Mouse (Mus musculus): ENCODE measurements around the gene Slc1a1. TPM values are rescaled to one million over a fixed set of nuclear protein-coding genes. Genes with fewer than 3 reads are reported as not detected.

The Slc1a1 gene
- total RNA-seq (2021) (1 to 10 TPM in 1 of 2 experiments, under 1 TPM in 1; 0.89 to 1.5 TPM), polyA plus RNA-seq (2012; rRNA removed) (0.59 and 0.64 TPM in 2 replicates)
- long read RNA-seq, partial matches to known transcripts = 0 of 2 reads
- long read RNA-seq, other reads (novel, unspliced or antisense) = 0 of 2 reads

DNA sequence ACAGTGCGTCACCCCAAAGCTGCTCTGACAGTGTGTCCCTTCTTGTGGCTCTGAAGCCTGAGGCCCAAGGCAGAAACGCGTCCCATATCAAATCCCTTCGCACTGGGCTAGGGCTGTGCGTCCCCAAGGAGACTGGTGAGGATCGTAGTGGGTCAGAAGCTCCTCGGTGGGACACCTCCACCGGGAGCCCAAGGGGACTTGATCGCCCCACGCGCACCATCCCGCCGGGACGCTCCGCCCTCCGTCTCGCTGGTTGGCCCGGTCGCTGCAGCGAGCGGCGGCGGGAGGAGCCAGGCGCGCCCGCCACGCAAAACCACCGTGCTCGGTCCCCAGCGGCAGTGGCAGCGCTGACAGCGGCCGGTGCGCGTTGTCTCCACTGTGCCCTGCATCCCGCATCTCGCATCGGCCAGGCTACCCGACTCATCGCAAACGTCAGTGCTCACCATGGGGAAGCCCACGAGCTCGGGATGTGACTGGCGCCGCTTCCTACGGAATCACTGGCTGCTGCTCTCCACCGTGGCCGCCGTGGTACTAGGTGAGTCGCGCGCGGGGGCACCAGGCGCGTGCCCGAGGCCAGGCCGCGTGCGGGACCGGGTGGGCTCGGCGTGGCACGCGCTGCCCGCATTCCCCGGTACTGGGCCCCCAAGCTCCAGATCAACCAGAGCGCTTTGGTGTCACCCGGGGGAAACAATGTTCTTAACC lies at the start of gene Slc1a1:
Gene Slc1a1 (plus strand): TSS at position 252 of the 702 bp plus-strand sequence.
- DNase-seq = peak; percentile 80

- no peak for DNase-seq
Observed at GRCm38 (mm10) chr19:28790196-28790595, 44.7 kb upstream of the Slc1a1 start.

GRCm38 (mm10) chr19:28793307-28793706 lies 41.5 kb upstream of the Slc1a1 start:
- DNase-seq = no peak

GRCm38 (mm10) chr19:28796146-28796848 lies 38.6 kb upstream of the Slc1a1 start:
- DNase-seq = no peak

- no peak for DNase-seq
Observed at GRCm38 (mm10) chr19:28796966-28797365, 37.9 kb upstream of the Slc1a1 start.

GRCm38 (mm10) chr19:28797611-28798010 lies 37.2 kb upstream of the Slc1a1 start:
- DNase-seq = no peak

GRCm38 (mm10) chr19:28800448-28800847 lies 34.4 kb upstream of the Slc1a1 start:
- DNase-seq = no peak

- no peak for DNase-seq
Observed at GRCm38 (mm10) chr19:28806276-28806675, 28.6 kb upstream of the Slc1a1 start.

DNA sequence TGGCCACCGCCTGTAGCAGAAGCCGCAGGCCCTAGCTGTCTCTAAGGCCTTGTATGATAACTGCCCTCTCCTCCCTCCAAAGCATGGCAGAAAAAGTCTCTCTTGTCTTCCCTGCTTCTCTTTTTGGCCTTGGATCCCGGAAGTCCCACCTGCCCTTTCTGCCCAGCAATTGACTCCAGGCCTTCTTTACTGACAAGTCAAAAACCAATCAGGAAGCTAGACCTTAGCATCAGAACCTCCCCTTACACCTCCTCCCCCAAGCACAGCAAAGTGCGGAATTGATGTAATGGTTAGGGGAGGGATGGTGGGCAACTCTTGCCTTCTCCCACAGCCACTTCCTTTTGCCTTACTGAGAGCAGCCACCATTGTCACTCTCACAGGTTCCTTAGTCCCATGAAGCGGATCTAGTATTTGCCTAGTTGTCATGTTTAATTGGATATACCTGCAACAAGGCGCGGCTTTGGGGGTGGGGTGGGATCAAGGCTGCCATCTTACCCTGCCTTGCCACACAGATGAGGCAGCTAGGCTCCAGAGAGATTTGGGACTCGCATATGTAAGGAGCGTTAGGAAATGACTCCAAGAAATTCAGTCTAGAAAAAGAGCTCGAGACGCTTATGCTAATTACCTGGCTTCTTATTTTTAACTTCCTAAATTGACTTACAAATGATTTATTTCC lies 27.9 kb upstream of the Slc1a1 start:
- DNase-seq = no peak

- DNase-seq = no peak
Observed at GRCm38 (mm10) chr19:28807497-28807871, 27.4 kb upstream of the Slc1a1 start.

- no peak for DNase-seq
Observed at GRCm38 (mm10) chr19:28818286-28818685, 16.6 kb upstream of the Slc1a1 start.

- DNase-seq = no peak
Observed at GRCm38 (mm10) chr19:28827697-28828328, 7.0 kb upstream of the Slc1a1 start.

DNA sequence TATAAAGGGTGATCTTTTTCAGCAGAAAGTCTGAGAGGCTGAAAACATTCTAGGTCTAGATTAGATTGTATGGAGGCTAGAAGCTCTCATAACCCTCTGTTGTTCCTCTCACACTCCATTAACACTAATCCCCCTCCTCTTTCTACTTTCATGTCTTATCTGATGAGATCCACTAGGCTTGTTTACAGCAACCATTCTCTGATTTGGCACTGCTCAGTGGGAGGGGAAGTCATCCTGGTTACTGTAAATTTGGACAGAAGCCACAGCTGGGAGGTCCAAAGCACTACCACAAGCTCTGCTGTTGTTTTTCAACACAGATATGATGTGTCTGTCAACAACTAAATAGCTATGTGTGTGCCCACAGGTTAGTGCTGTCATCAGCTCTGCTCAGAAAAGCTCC lies 3.5 kb upstream of the Slc1a1 start:
- DNase-seq = no peak

GRCm38 (mm10) chr19:28832605-28833004 lies 2.2 kb upstream of the Slc1a1 start:
- DNase-seq = no peak

DNA sequence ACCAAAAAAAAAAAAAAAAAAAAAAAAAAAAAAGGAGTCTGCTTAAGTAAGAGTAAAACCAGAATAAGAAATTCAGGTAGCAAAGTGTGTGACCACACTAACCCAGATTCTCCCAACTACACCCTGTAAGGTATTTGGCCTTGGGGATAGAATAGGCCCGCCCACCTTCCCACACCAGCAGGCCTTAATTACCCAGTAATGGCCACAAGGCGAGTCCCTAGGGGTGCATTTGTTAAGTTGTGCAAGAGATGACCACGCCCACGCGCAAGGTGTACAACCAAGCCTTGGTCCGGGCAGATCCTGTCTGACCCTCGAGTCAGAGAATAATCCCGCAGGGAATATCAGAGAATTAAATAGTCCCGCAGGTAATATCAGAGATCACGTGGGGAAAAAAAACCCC lies 461 bp upstream of the Slc1a1 start:
- peak; percentile 19 for DNase-seq

DNA sequence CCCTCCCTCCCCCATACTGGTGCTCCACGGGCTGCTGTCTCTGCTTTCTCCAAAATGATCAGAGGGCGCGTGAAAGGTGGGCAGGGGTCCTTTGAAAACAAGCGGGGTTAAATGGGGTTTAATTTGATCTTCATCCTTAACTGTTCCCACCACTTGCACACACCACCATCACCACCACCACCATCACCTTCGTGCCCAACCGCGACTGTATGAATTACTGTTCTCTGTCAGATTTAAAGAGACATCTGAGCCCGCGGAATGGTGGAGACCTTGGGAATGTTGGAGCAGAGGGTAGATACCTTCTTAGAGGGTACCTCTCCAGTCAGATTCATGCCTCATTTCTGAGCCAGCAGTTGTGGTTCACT lies 633 bp downstream of the Slc1a1 start:
- DNase-seq = no peak

- no peak for DNase-seq
Observed at GRCm38 (mm10) chr19:28836116-28836515, 1.3 kb downstream of the Slc1a1 start.

GRCm38 (mm10) chr19:28836651-28837410 lies 2.0 kb downstream of the Slc1a1 start:
- no peak for DNase-seq

GRCm38 (mm10) chr19:28838796-28839195 lies 3.9 kb downstream of the Slc1a1 start:
- no peak for DNase-seq

GRCm38 (mm10) chr19:28844946-28845710 lies 10.3 kb downstream of the Slc1a1 start:
- DNase-seq = no peak

DNA sequence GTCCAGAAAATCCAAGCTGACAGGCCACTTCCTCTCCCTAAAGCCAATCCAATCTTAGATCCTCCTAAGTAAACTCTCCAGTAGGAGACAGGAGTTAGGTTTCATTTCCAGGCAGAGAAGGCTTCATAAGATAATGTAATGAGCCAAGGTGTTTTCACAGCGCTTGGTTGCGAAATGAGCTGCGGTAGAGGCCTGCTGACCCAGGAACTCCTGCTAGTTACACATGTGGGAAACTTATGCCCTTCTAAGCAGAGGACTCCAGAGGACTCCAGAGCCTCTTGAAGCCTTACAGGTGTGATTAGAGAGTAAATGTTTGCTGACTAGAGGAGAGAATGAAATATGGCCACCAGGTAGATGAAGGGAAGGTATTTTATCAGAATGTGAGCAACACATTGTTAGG lies 15.7 kb downstream of the Slc1a1 start:
- DNase-seq = no peak

All from adrenal gland, adult 2 months (tissue).